Mouse (Mus musculus): Measurements from ENCODE around the gene Mrfap1.

The Mrfap1 gene

GRCm38 (mm10) chr5:36786052-36786451 is 10.5 kb downstream of the Mrfap1 start:
- DNase-seq (ENCODE audit: low read depth, low spot score): no peak

GRCm38 (mm10) chr5:36779512-36779911 is 17.1 kb downstream of the Mrfap1 start:
- no peak for DNase-seq (ENCODE audit: low read depth, low spot score)

GRCm38 (mm10) chr5:36778901-36779300 is 17.7 kb downstream of the Mrfap1 start:
- no peak for DNase-seq (ENCODE audit: low read depth, low spot score)

GRCm38 (mm10) chr5:36777186-36777585 is 19.4 kb downstream of the Mrfap1 start:
- no peak for DNase-seq (ENCODE audit: low read depth, low spot score)

DNA sequence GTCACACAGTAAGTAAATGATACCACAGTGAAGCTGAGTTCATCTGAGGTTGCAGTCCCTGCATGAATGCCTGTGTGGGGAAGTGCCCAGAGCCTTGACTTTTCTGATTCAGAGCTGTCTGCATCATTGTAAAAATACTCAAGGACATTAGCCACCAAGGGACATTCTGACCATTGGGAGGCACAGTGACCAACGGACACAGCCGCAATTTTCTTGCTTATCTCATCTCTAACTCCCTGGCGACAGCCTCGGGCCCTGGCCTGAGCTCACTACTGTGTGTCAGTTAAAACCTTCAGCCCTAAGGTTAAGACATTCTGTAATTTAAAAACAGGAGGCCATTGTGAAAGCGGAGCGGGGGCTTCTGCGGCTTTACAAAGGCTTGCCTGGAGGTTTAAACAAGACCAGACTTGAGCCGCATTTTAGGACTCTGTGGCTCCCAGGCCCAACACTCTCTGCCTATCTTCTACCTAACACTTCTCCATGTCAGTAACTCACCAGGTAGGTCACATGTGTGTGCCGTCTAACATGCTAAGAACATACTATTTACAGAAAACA is 20.5 kb downstream of the Mrfap1 start:
- DNase-seq (ENCODE audit: low read depth, low spot score): no peak

- DNase-seq (ENCODE audit: low read depth, low spot score): no peak
Measured at GRCm38 (mm10) chr5:36775317-36775716, 21.3 kb downstream of the Mrfap1 start.

DNA sequence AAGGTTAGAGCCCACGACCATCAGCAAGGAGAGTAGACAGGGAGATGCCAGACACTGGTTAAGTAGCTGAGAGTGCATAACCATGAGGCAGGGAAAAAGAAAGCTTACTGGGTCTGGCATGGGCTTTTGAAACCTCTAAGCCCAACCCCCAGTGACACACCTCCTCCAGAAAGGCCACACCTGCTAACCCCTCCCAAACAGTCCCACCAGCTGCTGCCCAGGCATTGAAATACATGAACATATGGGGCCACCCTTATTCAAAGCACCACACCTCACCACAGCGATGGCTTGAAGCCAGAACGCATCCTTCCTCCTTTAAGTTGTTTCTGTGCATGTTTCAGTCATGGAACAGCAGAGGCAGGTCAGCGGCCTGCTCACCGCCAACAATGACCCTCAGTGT is 24.0 kb downstream of the Mrfap1 start:
- DNase-seq (ENCODE audit: low read depth, low spot score): no peak

GRCm38 (mm10) chr5:36769603-36770002 is 27.0 kb downstream of the Mrfap1 start:
- no peak for DNase-seq (ENCODE audit: low read depth, low spot score)

DNA sequence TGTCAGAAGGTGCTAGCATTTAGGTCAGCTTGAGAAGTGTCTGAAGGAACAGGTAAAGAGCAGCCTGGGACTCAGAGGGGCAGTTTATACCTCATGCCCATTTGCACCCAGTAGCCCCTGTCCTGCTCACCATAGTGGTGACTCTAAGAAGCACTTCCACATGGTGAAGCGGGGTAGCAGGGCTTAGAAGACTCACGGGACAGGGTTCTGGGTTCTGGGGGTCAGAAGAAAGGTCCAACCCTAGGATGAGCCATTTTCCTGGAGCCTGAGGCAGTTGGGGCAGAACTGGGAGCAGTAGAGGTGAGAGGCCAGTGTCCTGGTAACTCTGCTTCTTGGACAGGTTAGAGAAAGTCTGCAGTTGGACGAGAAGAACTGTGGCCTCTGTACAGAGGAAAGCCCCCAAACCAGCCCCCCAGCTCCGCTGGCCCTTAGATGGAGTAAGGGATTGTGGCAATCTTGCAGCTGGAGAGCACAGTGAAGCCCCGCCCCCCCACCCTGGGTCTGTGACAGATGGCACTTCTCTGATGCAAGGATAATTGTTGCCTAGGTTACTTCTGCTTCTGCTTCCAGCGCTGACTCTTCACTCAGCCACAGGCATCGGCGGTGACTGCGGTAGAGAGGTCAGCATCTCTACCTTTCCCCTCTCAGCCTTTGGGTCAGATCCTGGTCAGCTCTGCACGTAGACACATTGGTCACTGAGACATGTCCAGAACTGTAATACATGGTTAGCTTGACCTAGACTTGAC is 29.4 kb downstream of the Mrfap1 start:
- DNase-seq (ENCODE audit: low read depth, low spot score): no peak

DNA sequence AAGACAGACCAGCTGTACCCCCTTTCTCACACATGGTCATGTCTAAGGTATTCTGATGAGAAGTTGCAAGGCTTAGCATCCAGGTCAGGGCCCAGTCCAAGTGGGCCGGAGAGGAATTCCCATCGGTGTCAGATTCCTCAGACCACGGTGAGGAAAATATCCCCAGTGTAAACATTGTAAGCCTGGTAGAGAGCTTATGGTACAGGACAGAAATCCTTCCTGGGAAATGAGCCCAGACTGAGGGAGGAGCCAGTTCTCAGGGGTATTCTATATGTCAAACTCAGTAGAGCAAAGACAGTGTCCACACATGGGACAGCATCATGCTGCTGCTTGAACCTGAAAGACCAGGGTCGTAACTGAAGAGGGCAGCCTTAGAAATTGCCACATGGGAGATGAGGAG is 36.7 kb downstream of the Mrfap1 start:
- peak; percentile 47 for DNase-seq (ENCODE audit: low read depth, low spot score)

DNA sequence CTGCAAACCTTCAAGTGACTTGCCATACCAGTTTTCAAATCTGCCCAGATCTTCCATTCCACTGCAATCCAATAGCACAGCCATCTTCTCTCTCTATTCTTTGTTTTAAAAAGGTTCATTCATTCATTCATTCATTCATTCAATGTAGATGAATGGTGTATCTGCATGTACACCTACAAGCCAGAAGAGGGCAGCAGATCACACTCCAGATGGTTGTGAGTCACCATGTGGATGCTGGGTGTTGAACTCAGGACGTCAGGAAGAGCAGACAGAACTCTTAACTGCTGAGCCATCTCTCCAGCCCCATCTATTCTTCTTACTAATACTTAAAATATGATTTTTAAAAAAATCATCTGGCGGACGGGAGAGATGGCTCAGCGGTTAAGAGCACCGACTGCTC is 39.5 kb downstream of the Mrfap1 start:
- DNase-seq (ENCODE audit: low read depth, low spot score): peak; percentile 56

DNA sequence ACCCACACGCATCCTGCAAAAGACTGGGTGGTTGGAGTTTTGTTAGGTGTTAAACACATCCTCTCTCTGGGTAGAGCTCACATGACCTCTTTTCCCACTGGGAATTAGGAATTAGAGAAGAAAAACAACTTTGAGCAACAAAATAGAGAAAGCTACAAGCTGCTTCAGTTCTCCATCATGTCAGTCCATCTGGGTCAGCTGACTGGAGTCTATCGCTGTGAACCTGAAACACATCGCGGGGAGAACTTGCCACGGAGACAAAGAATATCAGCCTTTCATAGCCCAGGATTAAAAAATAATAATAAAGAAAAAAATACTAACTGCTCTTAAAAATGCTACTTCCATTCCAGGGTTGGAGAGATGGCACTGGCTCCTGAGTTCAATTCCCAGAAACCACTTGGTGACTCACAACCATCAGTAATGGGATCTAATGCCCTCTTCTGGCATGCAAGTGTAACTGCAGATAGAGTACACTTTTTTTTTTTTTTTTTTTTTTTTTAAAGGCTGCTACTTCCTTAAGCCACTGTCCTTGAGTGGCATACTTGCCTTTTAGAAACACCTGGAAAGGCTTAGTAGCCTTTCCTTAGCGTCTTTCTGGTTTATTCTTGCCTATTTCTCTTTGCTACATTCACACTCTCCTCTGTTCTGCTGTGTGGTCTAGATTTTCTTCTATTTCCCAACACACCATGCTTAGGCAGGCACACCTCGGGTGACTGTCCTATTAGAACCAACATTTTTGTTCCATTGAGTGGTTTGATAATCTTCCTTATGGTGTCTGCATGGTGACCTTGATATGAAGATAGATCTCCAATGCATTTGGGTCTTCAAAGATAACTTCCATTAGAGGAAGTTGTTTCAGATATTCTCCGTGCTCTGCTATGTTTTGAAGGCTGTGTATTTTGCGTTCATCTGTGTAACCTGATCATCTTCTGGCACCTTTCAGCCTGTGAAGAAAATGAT is 46.2 kb downstream of the Mrfap1 start:
- peak; percentile 48 for DNase-seq (ENCODE audit: low read depth, low spot score)

DNA sequence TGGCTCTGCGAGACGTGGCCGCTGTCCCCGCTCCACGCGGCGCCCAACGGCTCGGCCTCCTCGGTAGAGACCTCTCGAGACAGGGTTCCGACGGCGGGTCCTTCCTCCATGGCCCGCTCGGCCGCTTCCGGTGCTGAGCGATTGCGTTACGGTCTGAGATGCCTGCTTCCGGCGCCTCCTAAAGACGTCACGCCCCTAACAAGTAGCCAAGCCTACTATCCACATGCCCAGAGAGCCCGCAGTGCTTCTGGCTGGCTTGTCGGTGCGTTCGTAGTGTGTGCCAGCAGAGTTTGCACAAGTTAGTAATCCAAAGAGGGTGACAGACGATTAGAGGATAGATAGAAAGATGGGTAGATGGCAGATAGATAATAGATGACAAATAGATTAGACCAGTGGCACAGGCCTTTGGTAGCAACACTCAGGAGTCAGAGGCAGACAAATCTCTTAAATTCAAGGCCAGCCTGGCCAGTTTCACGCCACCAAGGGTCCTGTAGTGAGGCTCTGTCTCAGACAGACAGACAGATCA is 48.0 kb downstream of the Mrfap1 start, which contains the start of gene Bloc1s4:
Gene Bloc1s4 (minus strand): TSS at position 115 of the 526 bp plus-strand sequence.
- DNase-seq (ENCODE audit: low read depth, low spot score): peak; percentile 89

DNA sequence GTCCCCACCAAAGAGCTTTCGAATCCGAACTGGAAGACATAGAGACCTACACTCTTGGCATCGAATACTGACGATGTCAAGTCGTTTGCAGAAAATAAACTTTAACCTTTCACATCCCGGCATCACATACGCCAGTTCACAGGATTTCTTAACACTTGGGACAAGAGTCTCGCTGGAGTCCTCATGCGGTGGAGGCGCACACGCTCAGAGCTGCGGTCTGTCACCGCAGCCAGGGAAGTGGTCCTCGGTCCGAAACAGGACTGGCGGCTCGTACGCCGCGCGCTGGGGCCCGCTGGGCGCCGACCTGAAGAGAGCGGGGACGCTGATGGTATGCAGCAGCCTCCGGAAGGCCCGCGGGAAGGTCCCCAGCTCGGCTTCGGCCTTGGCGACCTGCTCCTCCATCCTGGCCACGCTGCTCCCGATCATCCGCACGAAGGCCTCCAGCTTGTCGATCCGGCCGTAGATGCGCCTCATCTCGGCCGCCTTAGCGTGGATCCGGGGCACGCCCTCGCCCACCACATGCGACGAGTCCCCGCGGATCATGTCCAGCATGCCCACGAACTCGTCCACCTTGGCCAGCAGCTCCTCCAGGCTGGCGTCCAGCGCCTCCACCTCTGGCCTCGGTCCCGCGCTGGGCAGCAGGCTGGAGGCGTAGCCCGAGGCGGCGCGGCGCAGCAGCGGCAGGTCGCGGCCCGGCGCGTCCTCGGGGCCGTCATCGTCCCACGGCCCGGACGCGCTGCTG is 48.6 kb downstream of the Mrfap1 start:
- DNase-seq (ENCODE audit: low read depth, low spot score): peak; percentile 20

- no peak for DNase-seq (ENCODE audit: low read depth, low spot score)
Measured at GRCm38 (mm10) chr5:36747071-36747470, 49.5 kb downstream of the Mrfap1 start.

Measured in 3T3-L1 (cell line).